Mouse (Mus musculus) urinary bladder, adult 2 months (tissue): ENCODE data around the gene Tmem189. TPM values are rescaled to one million over a fixed set of nuclear protein-coding genes. Genes with fewer than 3 reads are reported as not detected.

Source experiments
- DNase-seq: peaks from one replicate; pipeline ENCODE4 v3.0.0; 2022; ENCODE audit warnings: low spot score
- polyA plus RNA-seq: library from polyadenylated mRNA; depleted of rRNA; stranded (reverse); fragments of >200 nt; gene quantifications from 2 replicates; pipeline ENCODE4 v1.2.3, GENCODE M21; 2012

The Tmem189 gene
- polyA plus RNA-seq, 1 experiment: 48.4 TPM

DNA sequence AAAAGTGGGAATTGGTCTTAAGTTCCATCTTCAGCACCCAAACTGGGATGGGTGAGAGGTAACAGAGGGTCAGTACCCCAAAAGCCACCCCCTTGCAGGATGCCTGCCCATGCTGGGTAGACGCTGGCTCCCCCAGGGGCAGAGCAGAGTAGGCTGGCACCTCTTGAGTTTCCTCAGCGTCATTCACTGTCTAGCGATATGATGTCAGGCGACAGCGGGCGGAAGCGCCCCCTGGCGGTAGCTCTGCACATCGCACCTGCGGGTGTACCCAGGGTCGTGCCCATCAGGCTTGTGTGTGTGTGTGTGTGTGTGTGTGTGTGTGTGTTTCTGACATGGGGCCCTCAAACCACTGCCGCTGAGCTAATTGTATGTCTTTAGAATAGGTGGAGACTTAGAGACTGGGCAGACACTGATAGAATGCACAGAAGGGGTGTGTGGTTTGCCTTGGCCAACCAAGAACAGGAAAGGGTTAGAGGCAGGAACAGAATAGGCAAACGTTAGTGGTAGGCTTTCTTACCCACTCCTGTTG is 9.7 kb downstream of the Tmem189 start:
- DNase-seq: peak; percentile 72

DNA sequence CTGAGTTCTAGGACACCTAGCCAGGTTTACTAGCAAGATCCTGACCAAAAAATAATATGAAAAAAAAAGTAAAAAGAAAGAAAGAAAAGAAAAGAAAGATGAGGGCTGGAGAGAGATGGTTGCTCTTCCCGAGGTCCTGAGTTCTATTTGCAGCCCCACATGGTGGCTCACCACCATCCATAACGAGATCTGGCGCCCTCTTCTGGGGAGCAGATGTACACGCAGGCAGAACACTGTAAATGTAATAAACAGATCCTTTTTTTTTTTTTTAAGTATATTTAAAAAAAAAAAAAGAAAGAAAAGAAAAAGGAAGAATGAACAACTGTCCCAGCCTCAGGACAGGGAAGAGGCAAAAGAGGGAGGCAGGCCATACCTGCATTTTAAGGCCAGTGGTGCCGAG is 11.0 kb downstream of the Tmem189 start:
- DNase-seq: no peak

DNA sequence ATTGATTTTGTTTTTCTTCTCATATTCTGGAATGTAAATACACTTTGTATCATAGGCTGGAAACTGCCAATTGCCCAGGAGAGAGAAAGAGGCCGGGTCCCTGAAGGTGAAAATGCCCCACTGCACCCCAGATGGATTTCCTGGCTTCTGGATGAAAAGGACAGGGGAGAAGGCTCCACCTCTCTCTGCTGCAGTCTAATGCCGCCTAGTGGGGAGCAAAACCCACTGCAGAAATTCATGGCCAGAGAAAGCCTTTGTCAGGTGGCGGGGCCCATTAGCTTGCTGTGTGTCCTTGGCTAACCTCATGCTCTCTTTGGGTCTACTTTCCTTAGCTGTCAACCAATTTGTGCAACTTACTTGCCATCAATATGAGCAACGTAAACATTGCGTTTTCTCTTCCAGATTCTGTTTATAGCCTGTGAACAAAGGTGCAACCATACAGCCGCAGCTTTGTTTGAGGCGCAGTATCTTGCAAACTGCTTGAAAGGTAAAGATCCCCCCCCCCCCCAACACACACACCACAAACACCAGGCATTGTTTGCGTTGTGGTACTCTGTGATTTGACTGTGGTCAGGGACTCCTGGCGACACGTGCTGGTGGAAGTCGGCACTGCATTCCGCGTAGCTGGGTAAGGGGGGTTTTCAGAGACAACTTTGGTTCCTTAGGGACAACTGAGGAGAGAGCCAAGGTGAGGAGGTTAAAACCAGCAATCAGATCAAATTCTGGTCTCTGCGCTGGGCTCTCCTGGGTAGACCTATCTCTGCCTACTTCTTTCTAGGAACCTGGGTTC is 14.3 kb downstream of the Tmem189 start:
- DNase-seq: no peak

- DNase-seq: no peak
Measured at GRCm38 (mm10) chr2:167672212-167672685, 17.4 kb downstream of the Tmem189 start.

DNA sequence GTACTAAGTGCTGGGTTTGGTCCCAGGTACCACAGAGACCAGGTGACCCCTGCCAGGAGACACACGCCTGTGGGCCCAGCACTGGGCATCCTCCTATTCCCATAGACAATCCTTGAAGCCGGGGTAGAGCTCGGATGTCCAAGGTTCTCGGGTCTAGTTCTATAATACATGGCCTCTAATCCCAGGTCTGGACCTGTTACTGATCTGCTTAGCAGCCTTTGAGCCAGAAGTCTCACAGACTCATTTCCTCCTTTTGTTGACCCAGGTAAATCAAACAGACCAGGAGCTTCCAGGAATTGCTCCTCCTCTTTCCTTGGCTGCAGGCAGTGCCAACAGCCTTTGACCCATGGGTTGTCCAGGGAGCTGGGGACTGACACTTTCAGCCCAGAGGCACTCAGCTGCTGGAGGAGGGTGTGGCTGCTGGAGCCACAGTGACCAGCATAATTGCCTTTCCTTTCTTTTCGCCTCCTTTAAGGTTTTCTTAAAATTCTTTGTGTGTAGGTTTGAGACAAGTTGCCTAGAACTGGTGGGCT is 18.5 kb downstream of the Tmem189 start:
- DNase-seq: no peak

DNA sequence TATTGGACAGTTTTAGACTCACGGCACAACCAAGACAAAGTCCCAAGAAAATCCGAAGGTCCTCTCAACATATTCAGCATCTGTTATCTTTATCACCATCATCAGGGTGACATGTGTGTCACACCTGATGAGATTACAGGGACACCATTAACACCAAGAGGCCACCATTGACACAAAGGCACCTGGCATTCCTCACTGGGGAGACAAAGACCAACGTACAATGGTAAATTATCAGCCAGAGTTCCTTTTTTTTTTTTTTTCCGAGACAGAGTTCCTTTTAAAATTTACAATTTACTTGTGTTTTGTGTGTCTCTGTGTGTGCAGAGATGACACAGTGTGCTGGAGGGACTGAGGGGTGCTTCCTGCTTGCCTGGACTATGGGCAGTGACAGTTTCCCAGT is 20.2 kb downstream of the Tmem189 start:
- no peak for DNase-seq

- no peak for DNase-seq
Measured at GRCm38 (mm10) chr2:167668426-167668825, 21.2 kb downstream of the Tmem189 start.

DNA sequence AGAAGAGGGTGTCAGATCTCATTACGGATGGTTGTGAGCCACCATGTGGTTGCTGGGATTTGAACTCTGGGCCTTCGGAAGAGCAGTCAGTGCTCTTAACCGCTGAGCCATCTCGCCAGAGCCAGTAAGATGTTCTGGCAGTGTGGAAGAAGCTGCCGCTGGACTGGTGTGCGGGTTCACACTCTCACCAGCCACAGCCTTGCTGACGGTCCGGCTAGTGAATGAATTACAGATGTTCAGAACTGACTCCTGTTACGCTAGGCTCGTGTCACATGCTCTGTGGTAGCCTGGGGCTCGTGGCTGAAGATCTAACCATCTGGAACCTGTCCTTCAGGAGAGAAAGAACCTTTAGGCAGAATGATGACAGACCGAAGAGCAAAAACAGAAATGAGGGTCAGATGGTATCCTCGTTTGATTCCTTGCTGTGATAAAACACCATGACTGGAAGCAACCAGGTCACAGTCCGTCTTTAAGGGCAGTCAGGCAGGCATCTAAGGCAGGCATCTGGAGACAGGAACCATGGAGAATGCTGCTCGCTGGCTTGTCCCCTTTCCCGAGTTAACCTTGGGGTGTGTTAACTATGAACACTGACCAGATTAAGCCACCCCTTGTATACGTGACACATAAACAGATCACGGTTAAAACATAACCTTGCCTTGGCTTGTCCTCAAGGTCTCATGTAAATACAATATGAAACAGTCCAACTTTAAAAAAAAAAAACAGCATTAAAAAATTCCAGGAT is 23.5 kb downstream of the Tmem189 start:
- no peak for DNase-seq

- DNase-seq: no peak
Measured at GRCm38 (mm10) chr2:167662713-167663112, 26.9 kb downstream of the Tmem189 start.

- peak; percentile 91 for DNase-seq
Measured at GRCm38 (mm10) chr2:167661270-167662203, 28.1 kb downstream of the Tmem189 start, which contains the start of gene Gm20431. TSS of gene Gm20431 (minus strand) at chr2:167661496.

DNA sequence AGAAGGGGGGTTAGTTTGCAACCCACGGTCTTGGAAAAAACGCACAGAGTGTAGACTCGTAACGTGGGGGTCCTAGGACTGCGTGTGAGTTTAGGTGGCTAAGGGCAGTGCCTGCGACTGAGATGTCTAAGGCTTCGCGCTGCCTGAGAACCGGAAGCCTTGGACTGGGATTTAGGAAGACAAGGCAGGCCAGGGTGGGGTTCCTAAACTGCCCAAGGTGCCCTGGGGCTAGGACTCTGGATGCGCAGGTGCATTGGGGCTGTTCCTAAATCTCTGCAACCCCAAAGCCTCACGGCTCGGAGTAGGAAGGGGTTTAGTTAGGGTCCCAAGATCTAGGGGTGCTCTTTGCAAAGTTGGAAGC is 29.0 kb downstream of the Tmem189 start:
- no peak for DNase-seq

DNA sequence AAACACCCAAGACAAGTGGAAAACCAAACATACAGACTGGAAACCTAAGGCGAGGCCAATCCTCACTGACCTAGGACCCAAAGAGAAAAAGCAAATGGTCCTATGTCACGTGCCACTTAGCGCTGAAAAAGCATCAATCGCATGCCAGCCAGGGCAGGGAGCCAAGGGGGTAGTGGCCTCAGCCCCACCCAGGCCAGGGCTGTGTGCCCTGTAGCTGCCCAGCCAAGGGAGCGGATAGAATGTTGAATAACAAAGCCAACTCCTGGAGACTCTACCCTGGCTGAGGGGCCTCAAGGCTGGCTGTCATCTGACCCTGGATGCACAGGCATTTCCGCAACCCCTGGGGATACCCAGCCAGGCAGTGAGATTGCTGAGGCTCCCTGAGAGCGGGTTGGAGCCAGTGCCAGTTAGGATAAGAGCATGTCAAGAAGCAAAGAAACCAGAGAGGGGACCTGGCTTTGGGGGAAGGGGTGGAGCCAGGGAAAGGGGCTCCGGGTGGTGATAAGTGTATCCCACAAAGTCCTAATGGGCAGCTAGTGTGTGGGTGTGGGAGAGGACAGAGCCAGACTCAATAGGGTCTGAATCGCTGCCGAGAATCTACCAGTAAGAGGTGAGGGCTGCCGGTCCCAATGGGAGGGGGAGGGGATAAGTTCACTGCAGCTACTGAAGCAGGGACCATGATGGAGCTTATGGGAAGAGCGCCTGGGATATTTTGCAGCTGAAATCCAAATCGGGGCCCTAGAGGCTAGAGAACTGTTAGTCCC is 29.6 kb downstream of the Tmem189 start:
- peak; percentile 50 for DNase-seq

DNA sequence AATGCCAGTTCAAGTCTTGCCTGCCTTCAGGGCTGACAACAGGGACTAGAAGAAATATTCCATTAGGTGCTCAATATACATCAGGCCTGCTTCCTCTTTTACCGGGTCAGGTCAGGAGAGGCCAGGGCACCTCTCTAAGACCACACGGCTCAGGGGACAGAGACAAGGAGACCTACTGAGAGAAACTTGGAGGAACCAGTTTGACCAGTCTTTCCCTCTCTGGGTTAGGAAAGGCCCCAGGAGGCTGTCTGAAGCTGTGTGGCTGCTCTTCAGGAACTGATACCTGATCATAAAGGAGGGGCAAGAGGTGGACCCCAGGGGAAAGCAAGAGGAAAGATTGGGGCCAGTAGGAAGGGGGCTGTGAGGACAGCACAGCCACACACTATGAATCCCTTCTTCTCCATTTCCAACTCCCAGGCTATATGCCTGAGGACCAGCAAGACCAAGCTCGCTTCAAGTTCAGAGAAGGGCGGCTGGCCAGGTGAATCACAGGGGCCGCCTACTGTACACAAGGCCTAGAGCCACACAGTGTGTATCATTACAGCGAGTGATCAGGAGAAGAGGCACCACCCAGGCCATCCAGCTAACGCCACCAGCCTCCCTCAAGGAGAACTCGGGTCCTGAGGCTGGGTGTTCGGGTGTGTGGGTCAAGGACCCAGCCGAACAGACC is 30.3 kb downstream of the Tmem189 start:
- no peak for DNase-seq

DNA sequence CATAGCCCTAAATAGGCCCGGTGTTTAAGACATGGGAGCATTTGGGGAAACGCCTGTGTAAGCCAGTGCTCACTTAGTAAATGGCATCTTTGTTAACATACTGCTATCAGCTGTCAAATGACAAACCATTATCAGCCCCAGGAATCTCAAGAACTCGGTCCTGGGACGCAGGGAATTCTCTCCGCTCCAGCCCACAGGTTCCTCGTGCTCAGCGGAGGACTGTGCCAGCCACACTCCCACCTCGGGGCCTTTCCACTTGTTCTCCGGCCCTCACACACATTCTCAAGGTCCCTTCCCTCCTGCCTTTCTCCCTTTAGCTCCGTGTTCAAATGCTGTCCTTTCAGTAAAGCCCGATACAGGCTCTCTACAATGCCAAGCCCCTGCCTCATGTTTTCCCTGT is 30.9 kb downstream of the Tmem189 start:
- DNase-seq: no peak

DNA sequence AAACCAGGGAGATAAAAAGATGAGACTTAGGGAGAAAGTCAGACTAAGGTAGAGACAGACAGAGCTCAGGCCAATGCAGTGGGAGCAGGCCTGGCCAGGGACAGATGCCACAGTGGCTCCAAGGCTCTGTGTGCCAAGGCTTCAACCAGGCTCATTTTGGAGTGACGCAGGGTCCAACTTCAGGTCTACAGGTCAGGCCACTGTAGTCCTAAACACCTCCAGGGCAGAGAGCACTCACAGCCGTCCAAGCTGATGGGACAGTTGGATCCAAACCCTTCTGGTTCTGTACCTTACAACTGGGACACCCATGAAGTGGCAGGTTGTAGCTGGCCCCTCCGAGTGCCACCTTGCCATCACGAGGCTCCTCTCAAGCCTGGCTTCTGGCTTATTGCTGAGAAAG is 31.6 kb downstream of the Tmem189 start:
- no peak for DNase-seq

- DNase-seq: no peak
Measured at GRCm38 (mm10) chr2:167656629-167657478, 32.8 kb downstream of the Tmem189 start.

- no peak for DNase-seq
Measured at GRCm38 (mm10) chr2:167654911-167655600, 34.6 kb downstream of the Tmem189 start.

- no peak for DNase-seq
Measured at GRCm38 (mm10) chr2:167652694-167653093, 36.9 kb downstream of the Tmem189 start.

GRCm38 (mm10) chr2:167651622-167652021 is 38.0 kb downstream of the Tmem189 start:
- DNase-seq: no peak
